Mouse (Mus musculus) frontal cortex, postnatal 36 days (tissue): ENCODE results near the gene Nol11.
"Not testable (repeated sequence)": the region's sequence is repeated elsewhere in the genome, so short reads cannot be mapped to it uniquely, and the experiment has no call there.

Experiments used
- DNase-seq, 2 experiments: peaks; one replicate each; pipeline ENCODE4 v3.0.0; 2022; ENCODE audit warnings: low spot score in 2 of 2

Gene Nol11

DNA sequence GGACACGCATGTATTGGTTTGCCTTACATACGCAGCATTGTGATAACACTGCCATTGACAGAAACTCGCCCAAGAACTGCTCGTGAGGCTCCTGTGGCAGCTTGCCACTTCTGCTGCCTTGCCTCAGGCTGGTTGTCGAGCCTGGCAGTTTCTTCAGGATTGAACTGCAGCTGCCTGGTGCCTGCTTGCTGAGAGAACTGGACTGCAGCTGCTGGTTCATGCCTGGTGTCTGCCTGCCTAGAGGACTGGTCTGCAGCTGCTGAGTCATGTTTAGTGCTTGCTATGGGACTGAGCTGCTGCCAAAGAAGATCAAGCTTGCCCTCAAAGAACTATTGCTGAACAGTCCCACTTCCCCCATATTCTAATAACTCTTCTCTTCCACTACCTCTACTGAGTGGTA lies 33.9 kb downstream of the Nol11 start:
- DNase-seq: no peak

DNA sequence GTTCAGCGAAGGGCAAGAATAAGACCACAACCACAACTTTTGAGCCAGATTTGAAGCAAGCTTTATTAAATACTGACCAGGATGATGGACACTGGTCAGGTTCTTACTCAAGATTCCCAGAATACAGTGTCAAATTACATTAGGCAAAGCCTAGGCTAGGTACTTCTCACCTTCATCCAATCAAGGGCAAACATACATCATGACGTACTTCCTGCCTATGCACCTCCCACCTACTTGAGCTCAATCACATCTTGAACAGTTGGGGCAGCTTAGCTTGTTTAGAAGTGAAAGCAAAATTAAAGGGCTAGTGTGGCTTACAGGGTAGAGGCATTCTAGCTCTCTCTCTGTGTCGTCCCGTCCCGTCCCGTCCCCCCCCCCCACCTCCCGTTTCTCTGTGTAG lies 34.8 kb downstream of the Nol11 start:
- DNase-seq: no peak

GRCm38 (mm10) chr11:107153645-107154044 lies 35.5 kb downstream of the Nol11 start:
- DNase-seq: no peak

DNA sequence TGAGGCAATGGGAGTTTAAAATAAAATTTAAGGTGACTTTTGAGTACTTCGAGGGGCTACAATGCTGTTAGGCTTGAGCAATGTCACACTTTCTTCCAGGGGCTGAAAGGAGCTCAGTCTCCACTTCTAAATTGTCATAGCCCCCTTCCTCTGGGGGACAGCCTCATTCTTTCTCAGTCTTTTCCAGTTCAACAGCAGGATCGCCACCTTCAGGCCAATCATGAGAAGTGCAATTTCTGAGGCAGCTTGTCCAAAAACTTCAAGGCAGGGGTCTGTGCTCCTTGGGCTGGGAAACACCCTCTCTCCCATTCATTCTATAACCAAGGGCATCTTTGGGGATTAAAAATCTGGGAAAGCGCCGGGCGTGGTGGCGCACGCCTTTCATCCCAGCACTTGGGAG lies 37.4 kb downstream of the Nol11 start:
- no peak for DNase-seq

DNA sequence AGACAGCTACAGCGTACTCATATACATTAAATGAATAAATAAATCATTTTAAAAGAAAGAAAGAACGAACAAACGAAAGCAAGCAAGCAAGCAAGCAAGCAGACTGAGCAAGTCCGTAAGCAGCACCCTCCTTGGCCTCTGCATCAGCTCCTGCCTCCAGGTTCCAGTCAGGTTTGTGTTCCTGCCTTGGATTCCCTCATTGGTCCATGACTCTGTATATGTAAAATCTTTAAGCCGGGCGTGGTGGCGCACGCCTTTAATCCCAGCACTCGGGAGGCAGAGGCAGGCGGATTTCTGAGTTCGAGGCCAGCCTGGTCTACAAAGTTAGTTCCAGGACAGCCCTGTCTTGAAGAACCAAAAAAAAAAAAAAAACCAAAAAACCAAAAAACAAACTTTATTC lies 45.2 kb downstream of the Nol11 start:
- not testable (repeated sequence) for DNase-seq

GRCm38 (mm10) chr11:107142382-107142781 lies 46.8 kb downstream of the Nol11 start:
- DNase-seq: no peak

GRCm38 (mm10) chr11:107140756-107141155 lies 48.4 kb downstream of the Nol11 start:
- no peak for DNase-seq

- DNase-seq: no peak
These were observed 50.5 kb downstream of the Nol11 start for GRCm38 (mm10) chr11:107138633-107139032.

GRCm38 (mm10) chr11:107137593-107137992 lies 51.6 kb downstream of the Nol11 start:
- DNase-seq: no peak

- not testable (repeated sequence) for DNase-seq
These were observed 52.7 kb downstream of the Nol11 start for GRCm38 (mm10) chr11:107136458-107136857.

DNA sequence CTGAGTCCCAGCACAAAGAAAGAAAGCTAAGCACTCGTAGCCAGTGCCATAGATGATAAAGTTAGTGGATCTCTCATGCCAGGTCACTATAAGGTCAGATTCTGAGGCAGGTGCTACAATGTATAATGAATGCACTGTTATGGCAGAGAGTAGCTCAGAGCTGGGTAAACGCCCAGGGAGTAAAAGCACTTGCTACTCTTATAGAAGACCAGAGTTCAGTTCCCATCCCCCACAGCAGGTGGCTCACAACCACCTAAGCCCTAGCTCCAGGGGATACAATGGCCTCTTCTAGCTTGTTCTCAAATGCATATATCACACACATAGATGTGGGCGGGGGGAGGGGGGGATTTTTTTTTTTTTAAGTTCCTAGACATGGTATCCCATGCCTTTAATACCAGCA lies 53.4 kb downstream of the Nol11 start:
- DNase-seq: no peak

GRCm38 (mm10) chr11:107132426-107132825 lies 56.8 kb downstream of the Nol11 start:
- DNase-seq: no peak

GRCm38 (mm10) chr11:107131749-107132421 lies 57.3 kb downstream of the Nol11 start, which contains the start of gene Bptf:
Bptf (minus strand) TSS chr11:107132127.
- DNase-seq: peak; percentile 84 to 88

- DNase-seq: peak; percentile 42 to 48
These were observed 58.1 kb downstream of the Nol11 start for GRCm38 (mm10) chr11:107130879-107131748.

DNA sequence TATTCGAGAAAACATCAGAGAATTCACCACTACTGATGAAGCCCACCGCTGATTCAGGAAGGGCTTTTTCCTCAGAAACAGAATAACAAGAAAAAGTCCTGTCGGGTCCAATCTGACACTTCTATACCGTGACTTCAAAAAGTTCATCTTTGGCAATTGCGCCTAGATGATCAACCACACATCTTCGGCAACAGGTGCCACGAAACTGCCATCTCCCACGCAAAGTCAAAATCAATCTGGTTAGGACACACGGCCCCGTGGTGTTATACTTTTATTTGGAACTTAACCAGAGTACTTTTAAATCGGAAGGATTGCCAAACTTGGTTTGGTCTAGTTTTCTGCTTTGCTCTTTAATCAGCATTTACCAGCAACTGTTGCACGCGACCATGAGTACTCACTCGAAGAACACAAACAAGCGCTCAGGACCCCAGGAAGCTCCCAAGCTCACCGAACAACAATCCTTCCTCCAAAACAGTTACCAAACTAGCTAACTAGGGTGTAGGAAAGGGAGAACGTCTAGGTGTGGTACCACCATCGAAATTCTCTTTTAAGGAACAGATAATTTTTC lies 58.9 kb downstream of the Nol11 start:
- DNase-seq: no peak

DNA sequence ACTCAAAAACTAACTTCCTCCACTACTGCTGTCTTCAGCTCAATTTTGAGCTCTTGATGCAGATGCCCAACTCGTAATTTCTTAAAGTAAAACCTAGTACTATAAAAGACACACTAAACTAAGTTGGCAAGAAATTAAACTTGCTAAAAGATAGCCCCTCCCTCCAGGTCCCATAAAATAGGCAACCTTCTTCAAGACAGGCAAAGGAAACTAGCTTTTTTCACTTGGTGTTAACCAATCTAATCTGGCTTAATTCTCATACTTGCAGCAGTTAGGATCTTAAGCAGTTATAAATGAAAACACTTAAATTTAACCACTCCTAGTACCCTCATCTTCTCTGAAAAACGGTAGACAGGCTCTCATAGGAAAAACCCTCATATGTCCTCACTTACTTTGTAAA lies 59.5 kb downstream of the Nol11 start:
- DNase-seq: no peak

DNA sequence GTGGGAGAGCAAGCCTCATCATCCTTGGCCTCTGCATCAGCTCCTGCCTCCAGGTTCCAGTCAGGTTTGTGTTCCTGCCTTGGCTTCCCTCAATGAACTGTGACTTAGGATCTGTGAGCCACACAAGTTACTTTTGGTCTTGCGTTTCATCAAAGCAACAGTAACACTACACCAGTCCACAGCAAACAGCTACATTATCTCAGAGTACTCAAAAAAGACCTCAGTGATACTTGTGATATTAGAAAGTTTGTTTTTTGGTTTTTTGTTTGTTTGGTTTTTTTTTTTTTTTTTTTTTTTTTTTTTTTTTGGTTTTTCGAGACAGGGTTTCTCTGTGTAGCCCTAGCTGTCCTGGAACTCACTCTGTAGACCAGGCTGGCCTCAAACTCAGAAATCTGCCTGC lies 62.5 kb downstream of the Nol11 start:
- DNase-seq: not testable (repeated sequence)

DNA sequence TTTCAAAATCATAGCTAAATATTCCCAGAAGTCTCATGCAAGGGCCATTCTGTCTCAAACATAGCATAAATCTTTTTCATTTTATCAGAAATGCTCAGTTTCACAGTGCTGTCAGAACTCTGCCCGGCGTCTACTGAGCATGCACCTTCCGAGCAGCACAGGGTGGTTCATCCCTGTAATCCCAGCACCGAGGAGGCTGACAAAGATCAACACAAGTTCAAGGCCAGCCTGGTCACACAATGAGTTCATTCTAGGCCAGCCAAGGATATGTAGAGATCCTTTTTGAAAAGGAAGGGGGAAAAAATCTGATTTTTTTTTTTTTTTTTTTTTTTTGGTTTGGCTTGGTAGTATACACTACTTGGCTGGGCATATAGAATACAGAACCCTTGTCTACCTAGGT lies 64.2 kb downstream of the Nol11 start:
- no peak for DNase-seq

DNA sequence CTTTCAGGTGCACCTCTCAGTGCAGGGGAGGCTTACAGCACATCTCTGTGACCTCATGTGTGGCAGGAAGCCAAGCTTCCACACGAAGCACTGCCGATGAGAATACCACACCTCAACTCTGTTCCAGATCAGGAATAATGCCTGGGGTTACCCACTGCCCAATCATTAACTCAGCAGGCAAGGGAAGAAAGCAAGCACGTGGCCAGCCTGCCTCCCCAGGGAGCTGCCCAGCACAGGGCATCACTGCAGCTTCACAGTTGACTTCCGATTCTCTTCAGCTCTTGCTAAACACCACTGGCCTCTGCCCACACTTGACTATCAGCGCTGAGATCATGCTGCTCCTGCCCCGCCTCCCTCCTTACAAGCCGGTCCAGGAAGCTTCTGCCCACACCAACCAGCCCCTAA lies 64.9 kb downstream of the Nol11 start:
- peak in 1 of 2 experiments; percentile 30 for DNase-seq

DNA sequence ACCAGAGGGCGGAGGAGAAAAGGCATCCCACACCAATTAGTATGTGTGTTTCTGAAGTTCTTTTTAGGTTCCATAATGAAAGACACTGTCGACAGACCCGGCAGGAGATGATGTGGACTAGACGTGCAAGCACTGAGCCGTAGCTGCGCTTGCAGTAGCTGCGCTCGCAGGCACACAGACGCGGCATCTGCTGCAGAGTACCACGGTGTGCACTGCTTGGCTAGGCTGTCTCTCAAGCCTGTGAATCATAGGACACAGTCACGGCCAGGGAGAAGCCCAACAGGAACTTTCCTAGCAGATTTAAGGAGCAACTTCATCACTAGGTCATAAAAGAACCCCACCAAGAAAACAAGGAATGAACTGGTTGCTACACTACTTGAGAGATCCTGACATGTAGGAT lies 71.4 kb downstream of the Nol11 start:
- DNase-seq: no peak
